Mouse (Mus musculus): ENCODE data around the gene Bloc1s3. TPM values are rescaled to one million over a fixed set of nuclear protein-coding genes. Genes with fewer than 3 reads are reported as not detected.

Bloc1s3 gene
- polyA plus RNA-seq, 1 experiment from 2014 or later, result 1.4 TPM

Other genes starting within 250 kb of the Bloc1s3 start
- gene Vasp, start 236.6 kb downstream of the Bloc1s3 start, polyA plus RNA-seq (2015; fragmentation: Nextera tagmentation; extraction: Ambion mirVana), result 106 and 120 TPM in 2 replicates
- 0.29 and 0.32 TPM in 2 replicates for gene Ppm1n, start 228.3 kb downstream of the Bloc1s3 start, polyA plus RNA-seq (2015; fragmentation: Nextera tagmentation; extraction: Ambion mirVana)
- gene Rtn2, start 225.7 kb downstream of the Bloc1s3 start, polyA plus RNA-seq (2015; fragmentation: Nextera tagmentation; extraction: Ambion mirVana), result 10.3 and 11.8 TPM in 2 replicates
- gene Fosb, start 198.3 kb downstream of the Bloc1s3 start, polyA plus RNA-seq (2015; fragmentation: Nextera tagmentation; extraction: Ambion mirVana), result 0.10 and 0.21 TPM in 2 replicates
- 45.8 and 51.3 TPM in 2 replicates for gene Ercc1, start 163.6 kb downstream of the Bloc1s3 start, polyA plus RNA-seq (2015; fragmentation: Nextera tagmentation; extraction: Ambion mirVana)
- 19.1 and 24.3 TPM in 2 replicates for gene Cd3eap, start 148.9 kb downstream of the Bloc1s3 start, polyA plus RNA-seq (2015; fragmentation: Nextera tagmentation; extraction: Ambion mirVana)
- gene Ppp1r13l, start 148.6 kb downstream of the Bloc1s3 start, polyA plus RNA-seq (2015; fragmentation: Nextera tagmentation; extraction: Ambion mirVana), result 3.1 and 4.2 TPM in 2 replicates
- gene Ercc2, start 126.4 kb downstream of the Bloc1s3 start, polyA plus RNA-seq (2015; fragmentation: Nextera tagmentation; extraction: Ambion mirVana), result 15.5 and 17.6 TPM in 2 replicates
- 2.7 and 2.9 TPM in 2 replicates for gene Klc3, start 104.3 kb downstream of the Bloc1s3 start, polyA plus RNA-seq (2015; fragmentation: Nextera tagmentation; extraction: Ambion mirVana)
- gene Ckm, start 103.6 kb downstream of the Bloc1s3 start, polyA plus RNA-seq (2015; fragmentation: Nextera tagmentation; extraction: Ambion mirVana), result 15.3 and 17.6 TPM in 2 replicates
- gene Mark4, start 49.5 kb downstream of the Bloc1s3 start, polyA plus RNA-seq (2015; fragmentation: Nextera tagmentation; extraction: Ambion mirVana), result 3.7 and 4.4 TPM in 2 replicates
- gene Exoc3l2, start 45.0 kb downstream of the Bloc1s3 start, polyA plus RNA-seq (2015; fragmentation: Nextera tagmentation; extraction: Ambion mirVana), result 0.27 and 0.46 TPM in 2 replicates
- 147 and 159 TPM in 2 replicates for gene Trappc6a, start within 50 bp of the Bloc1s3 start, polyA plus RNA-seq (2015; fragmentation: Nextera tagmentation; extraction: Ambion mirVana)
- 0.06 and 0.07 TPM in 2 replicates for gene Nkpd1, start 9.5 kb upstream of the Bloc1s3 start, polyA plus RNA-seq (2015; fragmentation: Nextera tagmentation; extraction: Ambion mirVana)
- gene Ppp1r37, start 54.7 kb upstream of the Bloc1s3 start, polyA plus RNA-seq (2015; fragmentation: Nextera tagmentation; extraction: Ambion mirVana), result 15.5 and 18.6 TPM in 2 replicates
- 0.42 and 0.64 TPM in 2 replicates for gene Zfp296, start 68.9 kb upstream of the Bloc1s3 start, polyA plus RNA-seq (2015; fragmentation: Nextera tagmentation; extraction: Ambion mirVana)
- 132 and 137 TPM in 2 replicates for gene Gemin7, start 69.2 kb upstream of the Bloc1s3 start, polyA plus RNA-seq (2015; fragmentation: Nextera tagmentation; extraction: Ambion mirVana)
- gene Clasrp, start 96.1 kb upstream of the Bloc1s3 start, polyA plus RNA-seq (2015; fragmentation: Nextera tagmentation; extraction: Ambion mirVana), result 30.3 and 32.5 TPM in 2 replicates
- gene Relb, start 121.1 kb upstream of the Bloc1s3 start, polyA plus RNA-seq (2015; fragmentation: Nextera tagmentation; extraction: Ambion mirVana), result 8.8 and 10.6 TPM in 2 replicates
- 70.5 and 77.6 TPM in 2 replicates for gene Clptm1, start 156.7 kb upstream of the Bloc1s3 start, polyA plus RNA-seq (2015; fragmentation: Nextera tagmentation; extraction: Ambion mirVana)
- 463 and 798 TPM in 2 replicates for gene Apoc2, start 169.6 kb upstream of the Bloc1s3 start, polyA plus RNA-seq (2015; fragmentation: Nextera tagmentation; extraction: Ambion mirVana)
- gene Gm44805, start 173.1 kb upstream of the Bloc1s3 start, polyA plus RNA-seq (2015; fragmentation: Nextera tagmentation; extraction: Ambion mirVana), result not detected in 2 replicates
- gene Apoc4, start 173.1 kb upstream of the Bloc1s3 start, polyA plus RNA-seq (2015; fragmentation: Nextera tagmentation; extraction: Ambion mirVana), result 2.6 and 8.3 TPM in 2 replicates
- 39.5 and 43.2 TPM in 2 replicates for gene Apoc1, start 184.3 kb upstream of the Bloc1s3 start, polyA plus RNA-seq (2015; fragmentation: Nextera tagmentation; extraction: Ambion mirVana)
- 314 and 355 TPM in 2 replicates for gene Apoe, start 190.8 kb upstream of the Bloc1s3 start, polyA plus RNA-seq (2015; fragmentation: Nextera tagmentation; extraction: Ambion mirVana)
- 143 and 157 TPM in 2 replicates for gene Tomm40, start 207.1 kb upstream of the Bloc1s3 start, polyA plus RNA-seq (2015; fragmentation: Nextera tagmentation; extraction: Ambion mirVana)
- 143 and 149 TPM in 2 replicates for gene Nectin2, start 242.1 kb upstream of the Bloc1s3 start, polyA plus RNA-seq (2015; fragmentation: Nextera tagmentation; extraction: Ambion mirVana)

All from intestine, embryonic 16.5 days (tissue).